Mouse (Mus musculus) intestine, postnatal 0 days (tissue): ENCODE measurements around the gene Ift81. TPM values are rescaled to one million over a fixed set of nuclear protein-coding genes. Genes with fewer than 3 reads are reported as not detected.

Source experiments
- ATAC-seq: fragments of 200-750 bp; cut with Nextera tagmentation; 2 replicates; pipeline ENCODE4 v1.8.0; 2017; ENCODE audit warnings: mild to moderate bottlenecking, moderate TSS enrichment, moderate library complexity
- H3K27ac ChIP-seq: fragments of 300-500 bp; sonication (generic); 2 replicates; pipeline ENCODE4 v1.5.1; 2014; ENCODE audit warnings: mild to moderate bottlenecking, low read depth, low read length, moderate library complexity
- H3K27me3 ChIP-seq: fragments of 300-500 bp; sonication (generic); replicated peaks from 2 replicates; pipeline ENCODE4 v1.6.1; 2014; ENCODE audit warnings: low read length, mixed read lengths; ENCODE audit not compliant: control insufficient read depth, insufficient read depth
- H3K36me3 ChIP-seq: fragments of 300-500 bp; sonication (generic); 2 replicates; pipeline ENCODE4 v1.6.1; 2014; ENCODE audit warnings: mild to moderate bottlenecking, moderate library complexity; ENCODE audit not compliant: control insufficient read depth, insufficient read depth
- H3K4me1 ChIP-seq: fragments of 300-500 bp; sonication (generic); replicated peaks from 2 replicates; pipeline ENCODE4 v1.6.1; 2014; ENCODE audit warnings: antibody characterized with exemption, low read length, mixed read lengths; ENCODE audit not compliant: control insufficient read depth, insufficient read depth
- H3K4me2 ChIP-seq: fragments of 300-500 bp; sonication (generic); replicated peaks from 2 replicates; pipeline ENCODE4 v1.6.1; 2014; ENCODE audit warnings: low read depth, mild to moderate bottlenecking, moderate library complexity
- H3K4me3 ChIP-seq: fragments of 300-500 bp; sonication (generic); 2 replicates; pipeline ENCODE4 v1.5.1; 2014; ENCODE audit warnings: low read depth, low read length
- H3K9ac ChIP-seq: fragments of 300-500 bp; sonication (generic); 2 replicates; pipeline ENCODE4 v1.6.1; 2014; ENCODE audit warnings: mild to moderate bottlenecking, low read depth, low read length
- H3K9me3 ChIP-seq: fragments of 300-500 bp; sonication (generic); 2 replicates; pipeline ENCODE4 v1.6.1; 2016; ENCODE audit warnings: mixed run types; ENCODE audit not compliant: control insufficient read depth
- CTCF ChIP-seq: sonication (generic); IDR thresholded peaks from 2 replicates; pipeline ENCODE4 v1.5.1; 2016; ENCODE audit warnings: low read depth, mild to moderate bottlenecking, control low read depth, antibody characterized with exemption, moderate library complexity
- WGBS: fragments of 180-500 bp; shearing (Covaris S2); extraction: QIAGEN DNeasy Blood & Tissue Kit; methylation state at CpG from one replicate; pipeline ENCODE4 v1.1.7; 2014; 5-methylcytosine and 5-hydroxymethylcytosine counted together
- polyA plus RNA-seq: library from polyadenylated mRNA; unstranded; fragments of >200 nt; fragmentation: Nextera tagmentation; extraction: Ambion mirVana; gene quantifications from 2 replicates; pipeline ENCODE4 v1.2.1, GENCODE M21; 2015

Gene Ift81
- polyA plus RNA-seq, 1 experiment from 2014 or later, result 11.7 TPM

DNA sequence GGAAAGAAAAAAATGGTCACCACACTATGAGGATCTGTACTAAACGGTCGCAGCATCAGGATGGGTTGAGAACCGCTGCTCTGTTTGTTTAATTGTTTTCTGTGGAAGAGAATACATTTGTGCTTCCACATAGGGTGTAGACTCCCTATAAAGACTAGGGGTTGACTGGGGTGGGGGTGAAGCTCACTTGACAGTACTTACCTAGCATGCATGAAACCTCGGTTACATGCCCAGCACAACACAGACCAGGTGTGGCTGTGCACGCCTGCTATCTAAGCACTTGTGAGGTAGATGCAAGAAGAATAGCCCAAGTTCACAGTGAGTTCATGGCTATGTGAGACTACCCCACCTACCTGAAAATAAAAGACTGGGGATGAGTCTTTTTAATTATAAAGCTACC lies 76.7 kb downstream of the Ift81 start:
- H3K9ac ChIP-seq, result no peak overlapping the region
- H3K4me2 ChIP-seq, result no peak overlapping the region
- H3K27ac ChIP-seq, result no peak overlapping the region
- no peaks in the 10 kb centered on the region for H3K27me3 ChIP-seq
- H3K9me3 ChIP-seq, result no peaks in the 10 kb centered on the region
- no peaks in the 10 kb centered on the region for H3K4me1 ChIP-seq
- no peak for TF ChIP-seq CTCF
- no peak overlapping the region for H3K4me3 ChIP-seq
- no peak for ATAC-seq
- H3K36me3 ChIP-seq, result no peaks in the 10 kb centered on the region
- 94% methylated on average over 5 of the region's 5 CpGs for WGBS

DNA sequence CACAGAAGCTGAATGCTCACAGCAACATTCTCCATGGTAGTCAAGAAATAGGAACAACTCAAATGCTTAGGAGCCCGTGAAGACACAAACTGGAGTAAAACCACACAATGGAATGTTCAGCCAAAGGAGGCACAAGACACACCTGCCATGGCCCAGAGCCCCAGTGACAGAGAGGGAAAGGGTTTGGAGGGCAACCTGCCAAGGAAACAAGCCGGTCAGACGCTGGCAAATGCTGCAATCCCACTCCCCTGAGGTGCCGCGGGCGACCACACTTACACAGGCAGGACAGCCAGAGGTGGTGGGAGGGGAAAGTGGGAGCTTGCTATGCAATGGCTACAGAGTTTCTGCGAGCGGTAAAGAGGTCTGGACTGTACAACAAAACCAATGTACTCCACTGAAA lies 80.4 kb downstream of the Ift81 start:
- WGBS, result 79% methylated on average over 8 of the region's 8 CpGs

GRCm38 (mm10) chr5:122529913-122530604 lies 84.3 kb downstream of the Ift81 start:
- WGBS, result 50% methylated on average over 9 of the region's 9 CpGs
- peaks cover 29% of the 10 kb centered on the region; the same call in 1 of the 2 replicates for H3K4me1 ChIP-seq
- no peak for ATAC-seq

More for the DNA sequence above, 80.4 kb downstream of the Ift81 start:
- Histone ChIP-seq H3K4me3 (no peak overlapping the region), H3K27me3 (no peaks in the 10 kb centered on the region), H3K9ac (no peak overlapping the region), H3K9me3 (no peaks in the 10 kb centered on the region), H3K27ac (no peak overlapping the region), H3K4me2 (no peak overlapping the region), H3K4me1 (peaks cover under 1% of the 10 kb centered on the region; the same call in 1 of the 2 replicates), H3K36me3 (no peaks in the 10 kb centered on the region)
- no peak for ATAC-seq
- no peak for TF ChIP-seq CTCF

DNA sequence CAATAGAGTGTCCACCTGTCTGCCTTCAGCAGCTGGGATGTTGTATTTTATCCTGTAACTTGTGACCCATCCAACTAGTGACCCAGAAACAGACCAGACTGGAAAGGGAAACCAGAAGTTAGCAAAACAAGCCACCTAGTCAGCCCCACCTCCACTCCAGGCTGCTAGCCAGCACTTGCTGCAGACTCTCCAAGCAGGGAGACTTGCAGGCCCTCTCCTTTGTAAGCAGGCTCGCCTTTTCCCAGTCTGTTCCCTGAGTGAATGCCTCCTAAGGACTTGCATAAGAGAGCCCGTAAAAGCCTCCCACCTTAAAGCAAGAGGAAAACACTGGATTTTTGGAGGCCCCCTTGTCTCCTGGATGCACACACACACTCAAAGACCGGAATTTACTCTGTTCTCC lies 85.0 kb downstream of the Ift81 start:
- no peak overlapping the region for H3K4me3 ChIP-seq
- H3K4me2 ChIP-seq, result no peak overlapping the region
- H3K9ac ChIP-seq, result no peak overlapping the region
- 27% methylated on average over 3 of the region's 3 CpGs for WGBS
- peaks cover 30% of the 10 kb centered on the region; the same call in 1 of the 2 replicates for H3K4me1 ChIP-seq
- TF ChIP-seq CTCF, result no peak
- no peaks in the 10 kb centered on the region for H3K36me3 ChIP-seq
- no peaks in the 10 kb centered on the region for H3K27me3 ChIP-seq
- ATAC-seq, result no peak; the same call in 1 of the 2 replicates
- H3K9me3 ChIP-seq, result no peaks in the 10 kb centered on the region
- H3K27ac ChIP-seq, result peak overlapping the region; percentile 9; the same call in 1 of the 2 replicates

More at GRCm38 (mm10) chr5:122529913-122530604, 84.3 kb downstream of the Ift81 start:
- Histone ChIP-seq H3K4me2 (no peak overlapping the region), H3K9ac (no peak overlapping the region), H3K9me3 (no peaks in the 10 kb centered on the region), H3K36me3 (no peaks in the 10 kb centered on the region), H3K27me3 (no peaks in the 10 kb centered on the region), H3K4me3 (no peak overlapping the region), H3K27ac (peak overlapping the region; percentile 9; the same call in 1 of the 2 replicates)
- TF ChIP-seq CTCF, result no peak

DNA sequence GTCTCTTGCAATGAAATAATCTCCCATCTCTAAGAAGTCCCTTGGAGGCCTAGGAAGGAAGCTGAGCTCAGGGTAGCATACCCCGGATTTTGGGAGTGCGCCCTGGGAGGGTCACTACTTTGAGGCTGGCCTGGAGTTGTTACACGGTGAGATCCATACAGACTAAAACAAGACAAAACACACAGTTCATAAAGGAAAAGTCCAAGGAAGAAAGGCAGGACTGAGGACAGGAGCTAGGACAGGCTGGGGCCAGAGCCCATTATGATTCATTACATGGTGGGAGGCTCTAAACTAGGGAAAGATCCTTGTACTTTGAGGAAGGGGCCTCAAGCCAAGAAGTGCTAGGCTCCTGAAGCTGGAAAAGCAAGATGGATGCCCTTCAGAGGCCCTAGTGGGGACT lies 85.7 kb downstream of the Ift81 start:
- Histone ChIP-seq H3K4me3 (no peak overlapping the region), H3K27ac (no peak overlapping the region), H3K36me3 (no peaks in the 10 kb centered on the region), H3K9ac (no peak overlapping the region), H3K9me3 (no peaks in the 10 kb centered on the region), H3K27me3 (no peaks in the 10 kb centered on the region), H3K4me1 (peaks cover 30% of the 10 kb centered on the region; the same call in 1 of the 2 replicates), H3K4me2 (no peak overlapping the region)
- ATAC-seq, result no peak
- WGBS, result 68% methylated on average over 3 of the region's 3 CpGs
- no peak for TF ChIP-seq CTCF

- no peaks in the 10 kb centered on the region for H3K27me3 ChIP-seq
- 0 out of 2 replicates have a peak overlapping the region, but pooled peaks have one; percentile 18 for H3K4me2 ChIP-seq
- TF ChIP-seq CTCF, result no peak
- H3K9me3 ChIP-seq, result no peaks in the 10 kb centered on the region
- H3K27ac ChIP-seq, result no peak overlapping the region
- H3K4me3 ChIP-seq, result no peak overlapping the region
- H3K4me1 ChIP-seq, result peaks cover 30% of the 10 kb centered on the region; the same call in 1 of the 2 replicates
- 40% methylated on average over 11 of the region's 11 CpGs for WGBS
- 0 out of 2 replicates have a peak overlapping the region, but pooled peaks have one; percentile 17 for H3K9ac ChIP-seq
- ATAC-seq, result no peak
- H3K36me3 ChIP-seq, result no peaks in the 10 kb centered on the region
Observed at GRCm38 (mm10) chr5:122527761-122528160, 86.6 kb downstream of the Ift81 start.
